Mouse (Mus musculus): ENCODE measurements around the gene Wnt2b.

Wnt2b gene

DNA sequence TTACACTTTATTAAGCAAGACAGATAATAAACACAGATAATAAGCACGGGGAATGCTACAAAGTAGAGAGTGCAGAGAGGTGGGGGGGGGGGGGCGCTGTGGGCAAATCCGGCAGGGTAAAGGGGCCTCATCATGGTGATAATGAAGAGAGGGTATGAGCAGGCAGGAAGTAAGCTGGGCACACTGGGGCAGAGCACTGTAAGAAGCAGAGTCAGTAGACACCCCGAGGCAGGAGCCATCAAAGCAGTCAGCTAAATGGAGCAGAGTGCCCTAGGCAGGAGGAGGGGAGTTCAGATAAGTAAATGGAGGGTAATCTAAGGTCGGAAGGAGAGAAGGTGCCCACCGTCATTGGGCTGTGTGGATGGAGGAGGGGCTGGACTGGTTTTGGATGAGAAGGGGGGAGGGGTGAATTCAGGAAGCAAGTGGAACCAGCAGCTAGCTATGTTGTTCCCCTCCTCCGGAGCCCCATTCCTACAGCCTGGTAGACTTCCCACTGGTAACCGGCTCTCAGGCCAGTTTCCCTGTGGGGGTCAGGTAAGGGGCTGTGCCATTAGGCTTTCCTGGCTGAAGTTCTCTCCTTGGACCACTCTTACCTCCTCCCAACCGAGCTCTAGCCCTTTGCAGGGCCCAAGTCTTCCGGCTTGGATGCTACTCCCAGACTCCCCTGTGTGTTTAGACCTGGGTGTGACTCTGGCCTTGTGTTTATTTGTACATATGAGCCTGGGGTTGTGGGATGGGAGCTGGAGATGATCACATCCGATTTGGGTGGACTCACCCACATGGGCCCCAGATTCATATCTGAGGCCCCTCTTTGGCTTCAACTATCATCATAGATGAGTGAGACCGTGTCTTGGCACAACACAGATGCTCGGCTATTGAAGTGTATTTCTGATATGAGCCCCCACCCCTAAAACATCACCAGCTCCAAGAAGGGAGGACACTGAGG is 1.9 kb upstream of the Wnt2b start:
- no peak for DNase-seq (ENCODE audit: low read depth, low spot score)

DNA sequence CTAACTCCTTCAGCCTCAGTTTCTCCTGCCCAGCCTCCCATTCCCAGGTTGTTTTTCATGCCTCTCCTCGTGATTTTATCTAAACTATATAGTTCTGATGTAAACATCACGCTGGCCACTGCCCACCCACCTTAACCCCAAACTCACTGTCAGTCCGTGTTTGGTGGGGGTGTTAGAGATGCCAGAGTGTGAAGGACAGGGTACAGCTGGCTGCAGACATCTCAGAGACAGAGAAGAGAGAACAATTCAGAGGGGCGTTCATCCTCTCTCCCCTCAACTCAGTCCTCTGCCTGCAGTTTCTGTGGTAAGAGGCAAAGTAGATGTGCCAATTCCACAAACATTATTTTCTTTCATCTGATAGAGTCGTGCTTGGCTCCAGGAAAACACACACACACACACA is 1.1 kb upstream of the Wnt2b start:
- no peak for DNase-seq (ENCODE audit: low read depth, low spot score)

DNA sequence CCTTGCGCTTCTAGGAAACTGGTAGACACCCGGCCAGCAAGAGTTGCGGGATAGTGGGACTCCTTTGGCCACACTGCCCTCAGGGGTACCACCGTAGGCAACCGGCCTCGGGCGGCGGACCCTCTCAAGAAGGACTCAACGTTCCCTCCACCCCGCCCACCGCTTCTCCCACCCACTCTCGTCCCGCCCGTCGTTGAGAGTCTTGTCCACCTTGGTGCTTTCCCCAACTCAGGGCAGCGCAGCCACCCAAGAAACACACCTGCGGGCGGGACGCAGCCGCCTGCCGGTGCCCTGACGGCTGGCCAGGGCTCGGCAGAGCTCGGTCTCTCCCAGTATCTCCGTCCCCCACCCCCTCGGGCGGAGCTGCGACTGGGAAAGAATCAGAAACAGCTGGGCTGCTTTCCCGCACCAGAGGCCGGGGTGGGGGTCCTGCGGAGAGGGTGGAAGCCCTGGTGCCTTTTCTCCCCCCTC is 455 bp upstream of the Wnt2b start:
- no peak for DNase-seq (ENCODE audit: low read depth, low spot score)

DNA sequence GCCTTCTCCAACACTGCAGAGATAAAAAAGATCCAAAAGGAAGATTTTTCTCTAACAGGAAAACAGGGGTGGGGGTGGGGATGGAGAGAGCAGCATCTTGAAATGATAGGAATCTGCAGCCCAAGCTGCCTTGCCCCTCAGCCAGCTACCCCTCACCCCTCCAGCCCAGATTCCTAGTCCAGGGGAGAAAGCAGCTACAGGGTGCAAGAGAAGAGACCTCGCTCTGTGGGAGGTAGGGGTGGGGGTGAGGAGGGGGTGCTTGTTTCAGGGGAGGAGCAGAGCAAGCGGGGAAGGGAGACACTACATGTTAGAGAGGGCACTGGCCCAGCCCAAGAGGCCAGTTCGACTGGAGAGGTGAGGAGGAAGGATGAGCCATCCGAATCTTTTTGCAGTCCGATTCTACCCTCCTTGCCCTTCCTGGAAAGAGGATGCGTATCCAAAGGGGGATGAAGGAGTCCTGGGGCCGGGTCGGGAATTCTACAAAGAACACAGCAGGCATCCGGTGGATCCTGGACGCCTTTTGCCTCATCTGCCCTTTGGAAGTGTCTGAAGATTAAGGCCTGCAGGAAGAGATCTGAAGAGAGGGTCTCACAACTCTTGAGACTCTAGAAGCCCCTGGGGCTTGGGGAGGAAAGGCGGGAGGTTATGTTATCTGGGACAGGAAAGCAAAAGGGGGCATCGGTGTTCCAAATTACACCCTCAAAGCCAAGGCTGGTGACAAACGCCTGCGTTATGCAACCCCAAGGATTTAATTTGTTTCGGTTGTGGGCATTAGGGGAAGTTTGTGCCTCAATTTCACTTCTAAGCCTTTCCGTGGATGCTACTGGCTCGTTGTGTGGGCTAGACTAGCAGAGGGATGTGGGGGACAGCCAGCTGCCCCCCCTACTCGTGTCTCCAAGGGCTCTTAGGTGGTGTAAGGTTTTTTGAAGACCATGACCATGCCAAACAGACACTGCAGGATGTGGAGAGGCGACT is 1.4 kb downstream of the Wnt2b start:
- DNase-seq (ENCODE audit: low read depth, low spot score) = no peak

DNA sequence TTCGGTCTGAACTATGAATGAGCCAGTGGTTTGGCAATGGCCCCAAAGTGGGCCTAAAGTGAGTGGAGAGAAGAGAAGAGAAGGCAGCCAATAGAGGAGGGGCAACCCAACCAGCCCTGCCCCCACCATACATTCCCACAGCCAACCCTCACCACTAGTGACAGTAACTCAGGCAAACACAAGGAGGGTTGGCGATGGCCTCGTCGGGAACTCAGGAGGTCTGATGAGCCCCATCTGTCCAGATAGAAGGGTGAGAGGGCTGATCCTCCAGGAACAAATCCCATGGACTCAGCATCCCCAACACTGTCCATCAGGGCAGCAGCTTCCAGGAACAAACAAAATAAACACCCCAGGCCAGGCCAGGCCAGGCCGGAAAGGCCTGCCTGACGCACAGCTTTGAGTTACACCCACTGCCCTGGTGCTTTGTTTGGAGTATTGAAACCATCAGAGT is 5.6 kb downstream of the Wnt2b start:
- no peak for DNase-seq (ENCODE audit: low read depth, low spot score)

DNA sequence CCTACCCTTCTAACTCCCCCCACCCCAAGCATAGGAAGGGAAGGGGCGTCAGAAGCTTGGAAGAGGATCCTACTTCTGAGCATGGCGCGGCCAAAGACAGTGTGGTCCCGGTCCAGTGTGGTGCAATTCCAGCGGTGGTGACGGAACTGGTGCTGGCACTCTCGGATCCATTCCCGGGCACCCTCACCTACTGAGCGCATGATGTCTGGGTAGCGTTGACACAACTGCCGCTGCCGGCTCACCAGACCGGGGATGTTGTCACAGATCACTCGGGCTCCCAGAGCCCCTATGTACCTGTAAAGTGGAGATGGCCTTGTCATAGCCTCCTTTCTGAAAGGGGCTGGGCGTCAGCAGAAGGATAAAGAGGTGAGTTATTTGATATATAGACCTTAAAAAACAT is 7.2 kb downstream of the Wnt2b start:
- no peak for DNase-seq (ENCODE audit: low read depth, low spot score)

DNA sequence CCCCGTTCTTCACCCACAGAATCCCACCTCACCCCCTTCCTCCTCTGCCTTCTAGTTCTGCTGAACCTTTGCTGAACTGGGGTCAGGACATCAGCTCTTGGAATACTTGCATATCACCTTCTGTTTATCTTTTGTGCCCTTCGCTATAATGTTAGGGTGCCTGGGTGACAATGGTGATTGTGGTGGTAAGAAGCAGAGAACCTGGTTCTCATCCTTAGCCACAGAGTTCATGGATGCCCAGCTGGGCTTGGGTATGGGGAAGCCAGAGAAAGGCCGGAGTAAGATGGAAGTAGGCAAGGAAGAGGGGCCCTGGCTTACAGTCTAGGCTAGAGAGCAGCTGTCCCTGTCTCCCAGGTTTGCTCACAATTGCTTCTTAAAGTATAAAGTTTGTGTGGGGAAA is 7.6 kb downstream of the Wnt2b start:
- DNase-seq (ENCODE audit: low read depth, low spot score) = no peak

DNA sequence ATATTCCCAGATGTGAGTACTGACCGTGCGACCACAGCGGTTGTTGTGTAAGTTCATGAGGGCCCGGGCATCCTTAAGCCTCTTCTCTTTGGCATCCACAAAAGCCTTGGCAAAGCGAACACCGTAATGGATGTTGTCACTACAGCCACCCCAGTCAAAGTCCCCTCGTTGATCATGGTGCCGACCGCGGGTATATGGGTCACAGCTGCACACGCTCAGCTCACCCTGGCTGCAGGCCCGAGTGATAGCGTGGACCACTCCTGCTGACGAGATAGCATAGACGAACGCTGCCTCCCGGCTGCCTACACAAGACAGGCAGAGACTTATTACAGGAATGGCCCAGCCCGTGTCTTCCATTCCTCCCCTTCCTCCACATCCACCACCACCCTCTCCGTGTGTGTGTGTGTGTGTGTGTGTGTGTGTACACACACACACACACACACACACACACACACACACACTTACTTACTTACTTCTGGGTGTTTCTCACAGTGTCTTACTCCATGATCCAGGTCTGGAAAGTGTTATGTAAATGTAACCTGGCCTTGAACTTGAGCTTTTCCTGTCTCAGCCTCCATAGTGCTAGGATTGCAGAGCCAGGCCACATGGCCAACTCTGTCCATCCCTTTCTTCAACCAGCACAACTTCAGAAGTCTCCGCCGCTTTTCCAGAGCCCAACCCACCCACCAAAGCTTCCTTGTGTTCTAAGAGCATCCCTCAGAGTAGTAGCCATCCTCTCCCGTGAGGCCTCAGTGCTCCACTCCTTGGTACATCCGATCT is 8.6 kb downstream of the Wnt2b start:
- DNase-seq (ENCODE audit: low read depth, low spot score) = no peak

DNA sequence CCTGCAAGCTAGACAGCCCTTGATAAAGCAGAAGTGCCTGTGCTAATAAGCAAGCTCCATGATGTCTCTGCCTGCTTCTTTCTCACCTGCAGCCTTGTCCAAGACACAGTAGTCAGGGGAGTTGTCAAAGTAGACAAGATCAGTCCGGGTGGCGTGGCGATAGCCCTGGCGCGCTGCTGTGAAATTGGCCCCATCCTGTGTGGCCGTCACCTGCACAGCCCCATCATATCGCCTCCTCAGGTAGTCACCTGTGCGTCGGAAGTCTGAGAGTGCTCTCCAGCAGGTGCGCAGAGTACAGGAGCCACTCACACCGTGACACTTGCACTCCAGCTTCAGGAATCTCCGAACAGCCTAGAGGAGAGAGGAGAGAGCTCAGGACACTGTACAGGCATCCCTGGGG is 10.8 kb downstream of the Wnt2b start:
- DNase-seq (ENCODE audit: low read depth, low spot score) = no peak

DNA sequence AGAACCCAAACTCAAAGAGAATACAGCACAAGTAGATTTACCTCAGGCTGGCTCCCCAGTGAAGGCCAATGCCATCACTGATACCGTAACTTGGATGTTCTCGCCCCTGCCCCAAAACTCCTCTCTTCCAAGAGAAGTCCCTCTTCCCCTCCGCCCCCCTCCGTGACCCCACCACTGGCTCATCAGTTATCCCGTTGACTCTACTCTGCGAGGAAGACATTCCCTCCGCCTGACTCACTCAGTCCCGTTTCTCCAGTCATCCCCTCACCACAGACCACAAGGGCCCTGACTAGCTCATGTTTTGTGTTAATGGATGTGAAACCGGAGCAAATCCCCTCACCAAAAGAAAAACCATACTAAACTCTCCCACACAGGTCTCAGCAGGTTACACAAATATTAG is 16.8 kb downstream of the Wnt2b start:
- DNase-seq (ENCODE audit: low read depth, low spot score) = no peak

DNA sequence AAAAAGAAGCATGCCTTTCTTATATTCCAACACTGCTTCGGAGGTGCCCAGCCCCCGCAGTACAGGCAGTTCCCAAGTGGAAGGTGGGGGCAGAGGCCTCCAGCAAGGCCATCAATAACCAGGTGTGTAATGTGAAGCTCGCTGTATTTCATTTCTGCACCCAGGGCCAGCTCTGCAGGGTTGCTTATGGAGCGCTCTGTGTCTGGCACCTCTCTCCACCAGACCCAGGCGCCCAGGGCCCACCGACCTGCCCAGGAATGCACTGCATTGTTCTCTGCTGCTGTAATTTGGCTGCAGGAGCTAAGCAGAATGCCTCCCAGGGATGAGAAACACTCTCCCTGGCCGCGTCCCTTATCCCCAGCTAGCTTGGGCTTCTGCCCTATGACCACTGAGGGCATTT is 18.4 kb downstream of the Wnt2b start:
- no peak for DNase-seq (ENCODE audit: low read depth, low spot score)

DNA sequence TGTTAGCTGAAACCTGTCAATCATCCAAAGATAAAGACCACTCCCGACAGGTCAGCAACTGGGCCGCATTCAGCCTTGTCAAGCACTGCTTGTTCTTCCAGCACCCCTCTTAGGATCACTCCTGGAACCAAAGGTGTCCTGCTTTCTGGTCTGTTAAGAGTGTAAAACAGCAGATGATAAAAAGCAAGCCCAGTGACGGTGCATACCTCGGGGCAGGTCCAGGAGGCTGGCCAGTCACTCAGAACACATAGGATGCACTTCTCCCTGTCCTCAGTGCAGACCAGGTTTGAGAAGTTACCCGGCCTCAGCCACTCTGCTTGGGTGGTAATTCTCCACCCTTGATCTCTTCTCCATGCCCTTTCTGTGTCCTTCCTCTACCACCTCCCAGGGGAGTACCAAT is 19.0 kb downstream of the Wnt2b start:
- no peak for DNase-seq (ENCODE audit: low read depth, low spot score)

DNA sequence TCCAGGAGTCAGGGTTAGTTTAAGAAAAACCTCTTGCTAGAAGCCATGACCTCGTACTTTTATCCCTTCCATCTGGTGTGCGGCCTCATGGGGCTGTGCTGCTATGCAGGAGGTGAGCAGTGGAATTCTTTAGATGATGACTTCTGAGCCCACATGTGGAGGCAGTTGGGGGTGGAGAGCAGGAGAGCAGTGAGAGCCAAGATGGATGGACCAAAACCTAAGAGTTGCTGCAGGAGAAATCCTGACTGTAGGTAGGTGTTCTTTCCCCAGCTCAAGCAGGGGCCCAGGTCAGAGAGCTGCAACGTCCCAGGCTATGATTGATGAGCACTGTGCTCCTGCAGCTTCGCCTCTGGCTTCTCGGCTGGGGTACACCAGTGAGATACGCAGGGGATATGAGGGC is 21.0 kb downstream of the Wnt2b start:
- DNase-seq (ENCODE audit: low read depth, low spot score) = no peak

DNA sequence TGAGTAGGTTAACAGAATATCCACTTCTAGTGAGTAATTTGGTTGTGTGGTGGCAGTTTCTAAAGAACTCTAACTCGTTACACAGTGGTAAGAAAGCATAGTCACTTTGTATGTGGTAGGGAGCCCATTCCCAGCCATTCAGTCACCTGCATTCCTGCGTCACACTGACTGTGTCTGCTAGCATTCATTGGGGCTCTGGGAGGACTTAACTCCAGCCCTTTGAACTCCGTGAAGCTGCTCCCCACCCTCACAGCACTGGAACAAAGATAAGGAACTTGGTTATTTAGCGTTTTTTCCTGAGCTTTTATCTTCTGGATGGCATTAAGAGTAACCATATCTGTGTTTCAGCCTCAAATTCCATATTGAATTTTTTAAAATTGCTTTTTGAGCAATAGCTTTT is 23.4 kb downstream of the Wnt2b start:
- DNase-seq (ENCODE audit: low read depth, low spot score) = no peak

DNA sequence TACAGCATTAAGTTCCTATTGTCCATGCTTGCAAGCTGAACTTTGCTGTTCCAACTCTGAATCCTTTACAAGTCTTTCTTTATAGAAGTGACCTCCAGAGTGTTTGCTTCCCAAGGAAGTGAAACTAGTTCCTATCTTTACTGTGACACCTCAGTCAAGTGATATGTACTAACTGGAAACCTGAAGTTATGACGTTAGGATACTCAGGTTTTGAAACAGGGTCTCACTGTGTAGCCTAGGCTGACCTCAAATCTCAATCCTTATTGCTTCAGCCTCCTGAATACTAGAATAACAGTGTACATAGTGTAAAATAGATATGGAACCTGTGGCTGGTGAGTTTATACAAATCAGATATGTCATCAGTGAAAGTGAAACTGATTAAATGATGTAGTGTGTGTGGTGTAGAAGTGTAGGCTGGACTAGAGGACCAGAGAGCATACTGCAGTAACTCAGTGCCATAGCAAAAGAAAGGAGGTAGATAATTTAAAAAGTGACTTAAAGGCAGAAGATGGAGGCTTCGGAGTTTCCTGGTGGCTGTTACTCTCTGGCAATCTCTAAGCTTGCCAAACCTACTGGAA is 23.9 kb downstream of the Wnt2b start:
- DNase-seq (ENCODE audit: low read depth, low spot score) = no peak

DNA sequence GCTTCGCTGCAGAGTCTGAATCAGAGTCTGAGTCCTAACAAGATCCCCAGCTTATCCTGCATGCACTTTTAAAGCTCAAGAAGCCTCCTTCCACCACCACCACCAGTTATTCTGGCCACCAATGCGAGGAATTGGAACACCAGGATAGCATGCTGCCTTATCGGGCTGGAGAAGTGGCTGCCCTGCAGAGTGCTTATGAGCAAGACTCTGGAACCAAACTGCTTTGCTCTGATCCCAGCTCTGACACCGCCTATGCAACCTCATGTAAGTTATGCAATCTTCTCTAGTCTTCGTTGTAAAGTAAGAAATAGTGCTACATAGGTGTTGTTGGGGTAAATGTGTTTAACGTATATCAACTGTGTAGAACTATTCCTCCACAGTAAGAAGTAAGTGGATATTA is 32.3 kb downstream of the Wnt2b start:
- DNase-seq (ENCODE audit: low read depth, low spot score) = no peak

DNA sequence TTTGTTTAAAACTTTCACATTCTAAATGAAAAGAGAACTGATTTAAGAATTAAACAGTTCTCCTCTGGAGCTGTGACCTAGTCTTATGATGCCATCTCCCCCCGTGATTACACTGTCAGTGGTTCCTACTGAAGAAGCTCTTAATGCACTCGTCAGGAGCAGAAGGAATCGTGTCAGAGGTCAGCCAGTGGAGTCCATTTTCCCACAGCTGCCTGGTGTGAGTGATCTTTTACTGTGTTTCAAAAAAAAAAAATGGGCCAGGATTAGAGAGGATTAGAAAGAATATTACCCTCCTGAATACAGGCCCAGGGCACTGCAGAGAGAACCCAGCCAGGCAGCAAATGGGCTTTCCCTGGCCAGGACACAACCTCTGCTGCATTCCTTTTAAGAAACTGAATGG is 46.7 kb downstream of the Wnt2b start:
- no peak for DNase-seq (ENCODE audit: low read depth, low spot score)

DNA sequence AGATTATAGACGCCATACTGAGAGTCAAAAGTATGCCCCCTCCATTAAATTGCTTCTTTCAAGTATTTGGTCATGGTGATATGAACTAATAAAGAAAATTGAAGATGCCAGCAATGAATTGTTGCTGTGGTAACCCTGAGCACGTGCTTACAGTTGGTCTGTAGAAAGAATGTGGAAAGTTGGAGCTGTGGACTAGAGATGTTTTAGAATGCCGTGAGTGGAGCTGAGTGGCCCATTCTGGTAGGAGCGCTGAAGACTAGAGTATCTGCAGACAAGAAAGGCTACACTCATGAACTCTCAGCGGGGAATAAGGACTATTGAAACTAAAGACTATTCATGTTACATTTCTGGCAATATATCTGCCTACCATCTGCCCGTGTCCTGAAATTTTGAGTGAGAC is 52.5 kb downstream of the Wnt2b start:
- no peak for DNase-seq (ENCODE audit: low read depth, low spot score)

DNA sequence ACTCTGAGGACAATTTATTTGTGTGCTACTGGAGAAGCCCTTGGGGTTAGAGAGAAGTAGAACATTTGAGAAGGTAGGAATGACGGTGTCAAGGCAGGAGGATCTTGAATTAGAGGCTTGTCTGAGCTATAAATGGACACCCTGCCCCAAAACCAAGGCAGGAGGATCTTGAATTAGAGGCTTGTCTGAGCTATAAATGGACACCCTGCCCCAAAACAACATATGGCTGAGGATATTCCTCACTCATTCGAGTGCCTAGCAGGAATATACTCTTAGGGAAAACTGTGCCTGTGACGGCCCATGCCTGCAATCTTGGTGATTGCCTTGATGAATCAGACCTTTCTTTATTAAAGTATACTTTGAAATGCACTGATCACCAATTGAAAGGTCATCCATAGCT is 55.7 kb downstream of the Wnt2b start:
- DNase-seq (ENCODE audit: low read depth, low spot score) = no peak

DNA sequence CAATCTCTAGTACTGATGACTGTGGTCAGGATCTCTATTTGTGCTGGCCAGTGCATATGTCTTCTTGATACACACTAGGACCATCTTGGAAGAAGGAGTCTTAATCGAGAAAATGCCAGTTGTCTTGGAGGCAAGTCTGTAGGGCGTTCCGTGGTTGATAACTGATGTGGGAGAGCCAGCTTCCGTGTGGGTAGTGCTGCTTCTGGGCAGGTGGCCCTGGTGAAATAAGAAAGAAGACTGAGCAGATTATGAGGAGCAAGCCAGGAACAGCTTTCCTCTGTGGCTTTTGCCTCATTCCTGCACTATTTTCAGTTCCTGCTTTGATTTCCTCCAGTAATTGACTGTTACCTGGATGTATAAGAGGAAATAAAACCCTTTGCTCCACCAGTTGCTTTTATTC is 56.3 kb downstream of the Wnt2b start:
- no peak for DNase-seq (ENCODE audit: low read depth, low spot score)

DNA sequence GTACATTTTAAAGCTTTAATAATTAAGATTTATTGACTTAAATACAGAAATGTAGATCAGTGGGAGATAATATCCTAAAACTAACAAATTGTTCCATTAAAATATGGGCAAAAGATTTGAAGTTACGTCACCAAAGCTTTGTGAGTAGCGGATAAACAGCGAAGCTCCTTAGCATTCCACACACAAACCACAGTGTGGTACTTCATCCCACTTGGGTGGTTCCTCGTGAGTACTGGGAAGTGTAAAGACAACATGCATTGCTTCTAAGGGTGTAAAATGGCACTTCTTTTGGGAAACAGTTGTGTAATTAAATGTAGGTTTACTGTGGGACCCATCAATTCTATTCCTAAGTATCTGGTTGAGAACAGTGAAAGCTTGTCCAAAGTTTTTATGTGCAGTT is 60.6 kb downstream of the Wnt2b start:
- DNase-seq (ENCODE audit: low read depth, low spot score) = no peak

Measured in c-Kit-negative CD71-positive TER-119-positive erythroid progenitor cells, embryonic 14.5 days (primary cell).